Mouse (Mus musculus) thymus, postnatal 4 days (tissue): ENCODE data around the gene Arhgef3.

ENCODE experiments used
- DNase-seq: peaks from one replicate; pipeline ENCODE4 v3.0.0; 2021

Gene Arhgef3

GRCm38 (mm10) chr14:27351051-27351475 is 236.4 kb downstream of the Arhgef3 start:
- DNase-seq = no peak

- no peak for DNase-seq
Measured at GRCm38 (mm10) chr14:27351476-27352079, 236.9 kb downstream of the Arhgef3 start.

- DNase-seq = no peak
Measured at GRCm38 (mm10) chr14:27352470-27352869, 237.8 kb downstream of the Arhgef3 start.

- no peak for DNase-seq
Measured at GRCm38 (mm10) chr14:27355151-27355550, 240.5 kb downstream of the Arhgef3 start.

GRCm38 (mm10) chr14:27355937-27356336 is 241.2 kb downstream of the Arhgef3 start:
- no peak for DNase-seq

GRCm38 (mm10) chr14:27357139-27357538 is 242.4 kb downstream of the Arhgef3 start:
- no peak for DNase-seq

GRCm38 (mm10) chr14:27358202-27358601 is 243.5 kb downstream of the Arhgef3 start:
- DNase-seq = no peak

- no peak for DNase-seq
Measured at GRCm38 (mm10) chr14:27360849-27361248, 246.2 kb downstream of the Arhgef3 start.

GRCm38 (mm10) chr14:27361514-27361913 is 246.8 kb downstream of the Arhgef3 start:
- no peak for DNase-seq

GRCm38 (mm10) chr14:27364668-27365257 is 250.1 kb downstream of the Arhgef3 start:
- no peak for DNase-seq

- DNase-seq = no peak
Measured at GRCm38 (mm10) chr14:27367117-27367711, 252.5 kb downstream of the Arhgef3 start.

GRCm38 (mm10) chr14:27368619-27369018 is 253.9 kb downstream of the Arhgef3 start:
- no peak for DNase-seq

- no peak for DNase-seq
Measured at GRCm38 (mm10) chr14:27369503-27369902, 254.8 kb downstream of the Arhgef3 start.

GRCm38 (mm10) chr14:27371669-27372076 is 257.0 kb downstream of the Arhgef3 start:
- DNase-seq = no peak

- no peak for DNase-seq
Measured at GRCm38 (mm10) chr14:27373498-27373897, 258.8 kb downstream of the Arhgef3 start.

- no peak for DNase-seq
Measured at GRCm38 (mm10) chr14:27376115-27376648, 261.5 kb downstream of the Arhgef3 start.

- no peak for DNase-seq
Measured at GRCm38 (mm10) chr14:27378669-27379068, 264.0 kb downstream of the Arhgef3 start.

- no peak for DNase-seq
Measured at GRCm38 (mm10) chr14:27379404-27379803, 264.7 kb downstream of the Arhgef3 start.

GRCm38 (mm10) chr14:27381459-27381858 is 266.8 kb downstream of the Arhgef3 start:
- DNase-seq = no peak

- no peak for DNase-seq
Measured at GRCm38 (mm10) chr14:27383321-27383830, 268.7 kb downstream of the Arhgef3 start.

- peak; percentile 35 for DNase-seq
Measured at GRCm38 (mm10) chr14:27384143-27384542, 269.4 kb downstream of the Arhgef3 start.

GRCm38 (mm10) chr14:27388616-27389015 is 273.9 kb downstream of the Arhgef3 start:
- DNase-seq = no peak

GRCm38 (mm10) chr14:27389722-27390121 is 275.0 kb downstream of the Arhgef3 start:
- no peak for DNase-seq

- no peak for DNase-seq
Measured at GRCm38 (mm10) chr14:27390663-27391062, 276.0 kb downstream of the Arhgef3 start.
